Mouse (Mus musculus): Measurements from ENCODE around the gene Prkra. TPM values are rescaled to one million over a fixed set of nuclear protein-coding genes. Genes with fewer than 3 reads are reported as not detected.

The Prkra gene
- polyA plus RNA-seq, 1 experiment from 2014 or later, result 48.8 TPM

GRCm38 (mm10) chr2:76675451-76675850 is 27.6 kb upstream of the Prkra start:
- ChIA-PET POLR2A (interaction anchor here (0.9 kb wide), 1 partner anchor 14 kb away, joined by 6 read pairs; no protein-coding TSS in a partner anchor), CTCF (no interaction called here)
- no peak for TF ChIP-seq CTCF (IDR thresholded peaks at IDR 0.05)
- ATAC-seq (peak; percentile 22), DNase-seq (ENCODE audit: low read depth, low spot score) (no peak)
- no peaks in the 10 kb centered on the region for H3K27me3 ChIP-seq
- in situ Hi-C loops (cut with MboI; ENCODE audit: low pct_unique_long_range_greater_than_20kb), result no loop called here

- ChIA-PET POLR2A (no interaction called here), CTCF (interaction anchor here (1.1 kb wide), 1 partner anchor 8 kb away, joined by 3 read pairs; no protein-coding TSS in a partner anchor)
- peak; percentile 72 for ATAC-seq
- DNase-seq (ENCODE audit: low read depth, low spot score), result no peak
- no peaks in the 10 kb centered on the region for H3K27me3 ChIP-seq
- TF ChIP-seq CTCF (IDR thresholded peaks at IDR 0.05), result no peak
- in situ Hi-C loops (cut with MboI; ENCODE audit: low pct_unique_long_range_greater_than_20kb), result no loop called here
These were observed 27.1 kb upstream of the Prkra start, which contains the start of gene Plekha3 for GRCm38 (mm10) chr2:76674725-76675427. Plekha3 (plus strand) TSS chr2:76675281.

- ATAC-seq, result no peak
These were observed 25.8 kb upstream of the Prkra start for GRCm38 (mm10) chr2:76673472-76674081.

GRCm38 (mm10) chr2:76672966-76673392 is 25.2 kb upstream of the Prkra start, which contains the start of gene Fkbp7:
Fkbp7 (minus strand) TSS chr2:76673116.
- ChIA-PET POLR2A (no interaction called here), CTCF (interaction anchor here (1.0 kb wide), 1 partner anchor 10 kb away, joined by 3 read pairs; no protein-coding TSS in a partner anchor)
- no peak for TF ChIP-seq CTCF (IDR thresholded peaks at IDR 0.05)
- no peak for DNase-seq (ENCODE audit: low read depth, low spot score)
- in situ Hi-C loops (cut with MboI; ENCODE audit: low pct_unique_long_range_greater_than_20kb), result no loop called here
- no peaks in the 10 kb centered on the region for H3K27me3 ChIP-seq
- peak; percentile 73 for ATAC-seq

More at GRCm38 (mm10) chr2:76673472-76674081, 25.8 kb upstream of the Prkra start:
- in situ Hi-C loops (cut with MboI; ENCODE audit: low pct_unique_long_range_greater_than_20kb), result no loop called here
- H3K27me3 ChIP-seq, result no peaks in the 10 kb centered on the region
- DNase-seq (ENCODE audit: low read depth, low spot score), result no peak
- ChIA-PET POLR2A (no interaction called here), CTCF (interaction anchor here (0.8 to 1.1 kb wide), 3 partner anchors 10 to 307 kb away, joined by 3 read pairs; no protein-coding TSS in a partner anchor)
- peak; percentile 61 for TF ChIP-seq CTCF (IDR thresholded peaks at IDR 0.05)

GRCm38 (mm10) chr2:76672134-76672745 is 24.4 kb upstream of the Prkra start:
- DNase-seq (ENCODE audit: low read depth, low spot score) (no peak), ATAC-seq (no peak)
- ChIA-PET CTCF (interaction anchor here (1.2 kb wide), 2 partner anchors 16 to 305 kb away, joined by 3 to 4 read pairs; no protein-coding TSS in a partner anchor), POLR2A (no interaction called here)
- no peaks in the 10 kb centered on the region for H3K27me3 ChIP-seq
- in situ Hi-C loops (cut with MboI; ENCODE audit: low pct_unique_long_range_greater_than_20kb), result no loop called here
- TF ChIP-seq CTCF (IDR thresholded peaks at IDR 0.05), result no peak

- no peak for TF ChIP-seq CTCF (IDR thresholded peaks at IDR 0.05)
- DNase-seq (ENCODE audit: low read depth, low spot score) (no peak), ATAC-seq (no peak)
- no peaks in the 10 kb centered on the region for H3K27me3 ChIP-seq
- ChIA-PET POLR2A (no interaction called here), CTCF (interaction anchor here (1.2 kb wide), 2 partner anchors 16 to 305 kb away, joined by 3 to 4 read pairs; no protein-coding TSS in a partner anchor)
- in situ Hi-C loops (cut with MboI; ENCODE audit: low pct_unique_long_range_greater_than_20kb), result no loop called here
These were observed 23.8 kb upstream of the Prkra start for GRCm38 (mm10) chr2:76671641-76672040.

GRCm38 (mm10) chr2:76667200-76667599 is 19.4 kb upstream of the Prkra start:
- in situ Hi-C loops (cut with MboI; ENCODE audit: low pct_unique_long_range_greater_than_20kb), result no loop called here
- no peak for DNase-seq (ENCODE audit: low read depth, low spot score)
- TF ChIP-seq CTCF (IDR thresholded peaks at IDR 0.05), result no peak
- ChIA-PET CTCF (interaction anchor here (1.9 kb wide), 1 partner anchor 11 kb away, joined by 8 read pairs; no protein-coding TSS in a partner anchor), POLR2A (no interaction called here)
- H3K27me3 ChIP-seq, result no peaks in the 10 kb centered on the region
- ATAC-seq, result no peak

- in situ Hi-C loops (cut with MboI; ENCODE audit: low pct_unique_long_range_greater_than_20kb), result no loop called here
- ChIA-PET POLR2A (no interaction called here), CTCF (no interaction called here)
- ATAC-seq, result no peak
- H3K27me3 ChIP-seq, result no peaks in the 10 kb centered on the region
- no peak for TF ChIP-seq CTCF (IDR thresholded peaks at IDR 0.05)
- no peak for DNase-seq (ENCODE audit: low read depth, low spot score)
These were observed 17.7 kb upstream of the Prkra start for GRCm38 (mm10) chr2:76665531-76665930.

- ChIA-PET CTCF (no interaction called here), POLR2A (no interaction called here)
- no peak for DNase-seq (ENCODE audit: low read depth, low spot score)
- no peak for TF ChIP-seq CTCF (IDR thresholded peaks at IDR 0.05)
- H3K27me3 ChIP-seq, result no peaks in the 10 kb centered on the region
- ATAC-seq, result no peak
- in situ Hi-C loops (cut with MboI; ENCODE audit: low pct_unique_long_range_greater_than_20kb), result no loop called here
These were observed 11.6 kb upstream of the Prkra start for GRCm38 (mm10) chr2:76659419-76659818.

- CTCF ChIA-PET, result no interaction called here
- no peak for ATAC-seq
- TF ChIP-seq CTCF (IDR thresholded peaks at IDR 0.05), result no peak
- in situ Hi-C loops (cut with MboI; ENCODE audit: low pct_unique_long_range_greater_than_20kb), result no loop called here
- POLR2A ChIA-PET, result no interaction called here
- DNase-seq (ENCODE audit: low read depth, low spot score), result no peak
- H3K27me3 ChIP-seq, result no peaks in the 10 kb centered on the region
These were observed 10.7 kb upstream of the Prkra start for GRCm38 (mm10) chr2:76658551-76658950.
